Mouse (Mus musculus) CH12.LX (cell line): ENCODE measurements at regions not wholly inside any gene's neighbourhood (a gene's known extent, or its start where the extent isn't known, plus 50 kb on each side); places are given as distances from the start of the nearest gene placed in this dataset.

Experiments used
- DNase-seq: peaks from one replicate; pipeline ENCODE4 v3.0.0-alpha.2; 2013; ENCODE audit errors: extremely low read depth
- H3K27ac ChIP-seq: 2 replicates; pipeline ENCODE4 v1.5.1; 2012; ENCODE audit warnings: low read depth, mild to moderate bottlenecking, control low read depth, moderate library complexity; ENCODE audit not compliant: insufficient read depth
- H3K27me3 ChIP-seq: replicated peaks from 2 replicates; pipeline ENCODE3; 2012; ENCODE audit warnings: inconsistent platforms
- H3K36me3 ChIP-seq, 2 experiments: replicated peaks in 1 of 2; 2 replicates each; pipeline versions ENCODE3 to v1.6.1; 2012; ENCODE audit warnings: inconsistent platforms in 1 of 2, low read length in 1 of 2, mild to moderate bottlenecking in 1 of 2, mixed read lengths in 1 of 2, moderate library complexity in 1 of 2; ENCODE audit not compliant: control insufficient read depth in 1 of 2, insufficient read depth in 1 of 2
- H3K4me1 ChIP-seq, 2 experiments: 2 replicates each; pipeline ENCODE4 v1.6.1; 2012; ENCODE audit warnings: inconsistent platforms in 1 of 2, moderate library complexity in 1 of 2; ENCODE audit not compliant: insufficient read depth in 2 of 2, control insufficient read depth in 1 of 2
- H3K4me2 ChIP-seq: 2 replicates; pipeline ENCODE4 v1.6.1; 2012; ENCODE audit warnings: low read depth, mild to moderate bottlenecking, control low read depth; ENCODE audit not compliant: poor library complexity, insufficient read depth, severe bottlenecking
- H3K4me3 ChIP-seq, 3 experiments: fragments of 150-350 bp in 1 of 3; sonication (generic) in 1 of 3; replicated peaks in 1 of 3; 2 replicates each; pipeline versions ENCODE3 to v1.5.1; 2011 to 2012; ENCODE audit warnings: low read depth in 2 of 3, low read length in 2 of 3, mild to moderate bottlenecking in 2 of 3, moderate library complexity in 2 of 3, control low read depth in 1 of 3, improper control_type of control experiment in 1 of 3, inconsistent platforms in 1 of 3, mixed read lengths in 1 of 3; ENCODE audit not compliant: poor library complexity in 1 of 3
- H3K79me2 ChIP-seq: replicated peaks from 2 replicates; pipeline ENCODE4 v1.6.1; 2012; ENCODE audit warnings: mild to moderate bottlenecking, moderate library complexity; ENCODE audit not compliant: control insufficient read depth, poor library complexity, insufficient read depth, severe bottlenecking; ENCODE audit errors: extremely low read depth
- H3K9ac ChIP-seq: 2 replicates; pipeline ENCODE4 v1.6.1; 2012; ENCODE audit warnings: low read depth, mild to moderate bottlenecking, control low read depth, moderate library complexity; ENCODE audit not compliant: insufficient read depth
- H3K9me3 ChIP-seq: replicated peaks from 2 replicates; pipeline ENCODE3; 2012; ENCODE audit warnings: low read length, inconsistent platforms, mixed read lengths
- BHLHE40 ChIP-seq: IDR thresholded peaks from 2 replicates; pipeline ENCODE4 v1.6.1; 2011; ENCODE audit warnings: mild to moderate bottlenecking, low read depth, low read length, improper control_type of control experiment
- CHD1 ChIP-seq: IDR thresholded peaks from 2 replicates; pipeline ENCODE4 v1.6.1; 2012; ENCODE audit warnings: low read depth, low read length, improper control_type of control experiment, inconsistent platforms
- CHD2 ChIP-seq: IDR thresholded peaks from 2 replicates; pipeline ENCODE4 v1.6.1; 2011; ENCODE audit warnings: low read length, improper control_type of control experiment
- E2F4 ChIP-seq: IDR thresholded peaks from 2 replicates; pipeline ENCODE4 v1.6.1; 2011; ENCODE audit warnings: low read depth, low read length, improper control_type of control experiment; ENCODE audit not compliant: insufficient replicate concordance
- EP300 ChIP-seq: IDR thresholded peaks from 2 replicates; pipeline ENCODE4 v1.6.1; 2011; ENCODE audit warnings: low read length, improper control_type of control experiment
- GABPA ChIP-seq: IDR thresholded peaks from 2 replicates; pipeline ENCODE4 v1.6.1; 2012; ENCODE audit warnings: low read depth, low read length, improper control_type of control experiment, inconsistent platforms; ENCODE audit not compliant: insufficient replicate concordance
- IRF4 ChIP-seq: IDR thresholded peaks from 2 replicates; pipeline ENCODE4 v1.6.1; 2014; ENCODE audit warnings: low read depth, mild to moderate bottlenecking, inconsistent platforms, low read length, improper control_type of control experiment
- JUND ChIP-seq: conservative IDR thresholded peaks from 2 replicates; pipeline ENCODE4 v1.6.1; 2011; ENCODE audit warnings: low read depth, low read length, improper control_type of control experiment
- MAFK ChIP-seq: IDR thresholded peaks from 2 replicates; pipeline ENCODE4 v1.6.1; 2011; ENCODE audit warnings: low read length, improper control_type of control experiment; ENCODE audit not compliant: insufficient replicate concordance
- MAZ ChIP-seq: IDR thresholded peaks from 2 replicates; pipeline ENCODE4 v1.6.1; 2012; ENCODE audit warnings: low read depth, mild to moderate bottlenecking, inconsistent platforms, low read length, improper control_type of control experiment, moderate library complexity
- MEF2A ChIP-seq: IDR thresholded peaks from 2 replicates; pipeline ENCODE4 v1.6.1; 2014; ENCODE audit warnings: low read depth, mild to moderate bottlenecking, inconsistent platforms, low read length, improper control_type of control experiment, borderline replicate concordance
- MYC ChIP-seq: IDR thresholded peaks from 2 replicates; pipeline ENCODE4 v1.6.1; 2011; ENCODE audit warnings: low read depth, mild to moderate bottlenecking, improper control_type of control experiment, low read length
- NELFE ChIP-seq: IDR thresholded peaks from 2 replicates; pipeline ENCODE4 v1.6.1; 2011; ENCODE audit warnings: low read depth, low read length, improper control_type of control experiment
- NRF1 ChIP-seq: IDR thresholded peaks from 2 replicates; pipeline ENCODE4 v1.6.1; 2014; ENCODE audit warnings: low read depth, mild to moderate bottlenecking, inconsistent platforms, low read length, improper control_type of control experiment, moderate library complexity
- PAX5 ChIP-seq: IDR thresholded peaks from 2 replicates; pipeline ENCODE4 v1.6.1; 2012; ENCODE audit warnings: low read length, inconsistent platforms, mixed read lengths
- POLR2AphosphoS2 ChIP-seq: IDR thresholded peaks from 2 replicates; pipeline ENCODE4 v1.6.1; 2011; ENCODE audit warnings: low read depth, low read length, improper control_type of control experiment
- RCOR1 ChIP-seq: conservative IDR thresholded peaks from 2 replicates; pipeline ENCODE4 v1.6.1; 2012; ENCODE audit warnings: low read depth, mild to moderate bottlenecking, inconsistent platforms, low read length, improper control_type of control experiment
- SIN3A ChIP-seq: IDR thresholded peaks from 2 replicates; pipeline ENCODE4 v1.6.1; 2012; ENCODE audit warnings: low read length, improper control_type of control experiment, inconsistent platforms
- TBP ChIP-seq: conservative IDR thresholded peaks from 2 replicates; pipeline ENCODE4 v1.6.1; 2011; ENCODE audit warnings: low read depth, low read length, improper control_type of control experiment
- USF1 ChIP-seq: IDR thresholded peaks from 2 replicates; pipeline ENCODE4 v1.6.1; 2014; ENCODE audit warnings: low read depth, mild to moderate bottlenecking, inconsistent platforms, low read length, improper control_type of control experiment
- ZMIZ1 ChIP-seq: IDR thresholded peaks from 2 replicates; pipeline ENCODE4 v1.6.1; 2012; ENCODE audit warnings: low read depth, mild to moderate bottlenecking, inconsistent platforms, low read length, improper control_type of control experiment
- ZNF384 ChIP-seq: IDR thresholded peaks from 2 replicates; pipeline ENCODE4 v1.6.1; 2012; ENCODE audit warnings: low read depth, low read length, improper control_type of control experiment, inconsistent platforms
- dilution Hi-C: fragments of 300-500 bp; cut with MboI; formaldehyde crosslinking; loops from 2 replicates; pipeline ENCODE4 v1.14.3; 2020; ENCODE audit warnings: low sequenced_read_pairs; ENCODE audit not compliant: extremely low pct_unique_long_range_greater_than_20kb, extremely low pct_ligation_motif_present
- in situ Hi-C: fragments of 300-500 bp; cut with MboI; formaldehyde crosslinking; loops from 3 replicates; pipeline ENCODE4 v1.14.3; 2019; ENCODE audit warnings: low sequenced_read_pairs, low pct_ligation_motif_present, low pct_unique_long_range_greater_than_20kb, mixed read lengths

GRCm38 (mm10) chr14:25399286-25399685, 59.7 kb upstream of the Zmiz1 start:
- H3K36me3 ChIP-seq = no peaks in the 10 kb centered on the region
- no peak for DNase-seq
- TF ChIP-seq USF1 (no peak), EP300 (no peak), NRF1 (no peak), ZNF384 (no peak), MYC (no peak), SIN3A (no peak), NELFE (no peak), RCOR1 (no peak), MAFK (no peak), CHD1 (no peak), GABPA (no peak), BHLHE40 (no peak), PAX5 (no peak), POLR2AphosphoS2 (no peak), ZMIZ1 (no peak), MEF2A (no peak), E2F4 (no peak), JUND (no peak), MAZ (no peak)
- in situ Hi-C loops = no loop called here
- H3K4me3 ChIP-seq = no peak overlapping the region
- H3K4me1 ChIP-seq = peaks cover 21 to 83% of the 10 kb centered on the region in 2 experiments
- no peak overlapping the region for H3K9ac ChIP-seq
- H3K4me2 ChIP-seq = no peak overlapping the region
- dilution Hi-C loops = no loop called here
- no peaks in the 10 kb centered on the region for H3K9me3 ChIP-seq
- H3K79me2 ChIP-seq = no peaks in the 10 kb centered on the region
- no peak overlapping the region for H3K27ac ChIP-seq
- H3K27me3 ChIP-seq = no peaks in the 10 kb centered on the region

- no peaks in the 10 kb centered on the region for H3K9me3 ChIP-seq
- H3K27ac ChIP-seq = no peak overlapping the region
- dilution Hi-C loops (no loop called here), in situ Hi-C loops (no loop called here)
- DNase-seq = no peak
- TF ChIP-seq IRF4 = no peak
- no peak for TF ChIP-seq POLR2AphosphoS2
- no peak for TF ChIP-seq MAZ
- TF ChIP-seq CHD2 = no peak
- TF ChIP-seq NRF1 = no peak
- no peak for TF ChIP-seq TBP
- no peak for TF ChIP-seq CHD1
- H3K4me1 ChIP-seq = peaks cover 23 to 81% of the 10 kb centered on the region in 2 experiments
- no peak overlapping the region for H3K4me2 ChIP-seq
- no peak overlapping the region for H3K4me3 ChIP-seq
- no peaks in the 10 kb centered on the region for H3K79me2 ChIP-seq
- H3K9ac ChIP-seq = no peak overlapping the region
- H3K27me3 ChIP-seq = no peaks in the 10 kb centered on the region
- H3K36me3 ChIP-seq = no peaks in the 10 kb centered on the region
Measured at GRCm38 (mm10) chr14:25401104-25401963, 57.7 kb upstream of the Zmiz1 start.
